Mouse (Mus musculus) olfactory bulb, adult 2 months (tissue): ENCODE measurements around the gene Sbp. TPM values are rescaled to one million over a fixed set of nuclear protein-coding genes. Genes with fewer than 3 reads are reported as not detected.
"Not testable (repeated sequence)": the region's sequence is repeated elsewhere in the genome, so short reads cannot be mapped to it uniquely, and the experiment has no call there.

Source experiments
- H3K27ac ChIP-seq: fragments of 200-500 bp; 2 replicates; pipeline ENCODE4 v1.5.1; 2012; ENCODE audit warnings: low read depth, low read length; ENCODE audit not compliant: insufficient read depth
- H3K4me1 ChIP-seq: fragments of 200-500 bp; 2 replicates; pipeline ENCODE4 v1.6.1; 2012; ENCODE audit warnings: low read length; ENCODE audit not compliant: control insufficient read depth, insufficient read depth
- H3K4me3 ChIP-seq: fragments of 200-500 bp; 2 replicates; pipeline ENCODE4 v1.5.1; 2012; ENCODE audit warnings: mild to moderate bottlenecking, low read depth, low read length, moderate library complexity; ENCODE audit not compliant: insufficient read depth
- CTCF ChIP-seq: fragments of 200-500 bp; IDR thresholded peaks from 2 replicates; pipeline ENCODE4 v1.5.1; 2012; ENCODE audit warnings: low read depth, mild to moderate bottlenecking, low read length, moderate library complexity; ENCODE audit not compliant: insufficient read depth
- POLR2A ChIP-seq: fragments of 200-500 bp; IDR thresholded peaks from 2 replicates; pipeline ENCODE4 v1.6.1; 2012; ENCODE audit warnings: mild to moderate bottlenecking, low read depth, low read length, moderate library complexity; ENCODE audit not compliant: insufficient read depth
- WGBS: fragments of 180-500 bp; shearing (Covaris S2); methylation state at CpG from one replicate; pipeline ENCODE4 v1.1.7; 2018; 5-methylcytosine and 5-hydroxymethylcytosine counted together
- polyA plus RNA-seq: library from polyadenylated mRNA; stranded (reverse); fragments of >200 nt; gene quantifications from 2 replicates; pipeline ENCODE4 v1.2.4, GENCODE M21; 2012; ENCODE audit warnings: low replicate concordance; ENCODE audit not compliant: missing spikeins, insufficient read depth, insufficient read length

Sbp gene
- not detected in 2 replicates for polyA plus RNA-seq

- no peaks in the 10 kb centered on the region for H3K4me1 ChIP-seq
These were observed at the start of gene Sbp for GRCm38 (mm10) chr17:23941372-23941771. Gene Sbp, plus strand, starts transcription at chr17:23941672.

GRCm38 (mm10) chr17:23917158-23917557 is 24.3 kb upstream of the Sbp start, which contains the start of gene Dcpp3:
Gene Dcpp3, plus strand, starts transcription at chr17:23917458.
- 84% methylated on average over 4 of the region's 4 CpGs for WGBS
- not testable (repeated sequence) for H3K4me1 ChIP-seq, H3K27ac ChIP-seq, H3K4me3 ChIP-seq

More at GRCm38 (mm10) chr17:23941372-23941771, at the start of gene Sbp:
- H3K4me3 ChIP-seq, result no peak within 1 kb of the TSS
- no peak for TF ChIP-seq CTCF
- TF ChIP-seq POLR2A, result no peak
- no peak within 1 kb of the TSS for H3K27ac ChIP-seq

DNA sequence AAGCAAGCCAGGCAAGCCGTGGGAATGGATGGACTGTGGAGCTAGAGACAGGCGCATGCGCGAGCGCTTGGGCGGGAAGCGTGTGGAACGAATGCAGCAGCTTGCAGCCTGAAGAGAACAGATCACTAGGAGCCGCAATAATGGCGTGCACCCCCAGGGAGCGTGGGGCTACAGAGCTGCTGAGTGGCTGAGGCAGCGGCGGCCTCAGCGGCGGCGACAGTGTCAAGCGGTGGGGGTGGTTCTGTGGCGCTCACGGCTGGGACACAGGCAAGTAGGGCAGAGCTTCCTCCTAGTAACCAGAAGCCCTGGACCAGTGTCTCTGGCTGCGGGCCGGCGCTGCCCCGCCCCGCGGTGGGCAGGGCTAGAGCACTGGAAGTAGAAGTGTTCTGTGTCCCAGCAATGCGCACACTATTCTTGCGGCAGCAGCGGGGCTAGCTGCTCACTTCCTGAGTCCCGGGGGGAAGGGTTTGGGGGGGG is 16.9 kb upstream of the Sbp start:
- Histone ChIP-seq H3K4me1 (0 out of 2 replicates have a peak, but pooled peaks cover 4% of the 10 kb centered on the region), H3K4me3 (peak overlapping the region; percentile 60), H3K27ac (peak overlapping the region; percentile 81)
- WGBS, result under 1% methylated on average over 29 of the region's 29 CpGs
- TF ChIP-seq POLR2A (peak; percentile 72), CTCF (no peak)

DNA sequence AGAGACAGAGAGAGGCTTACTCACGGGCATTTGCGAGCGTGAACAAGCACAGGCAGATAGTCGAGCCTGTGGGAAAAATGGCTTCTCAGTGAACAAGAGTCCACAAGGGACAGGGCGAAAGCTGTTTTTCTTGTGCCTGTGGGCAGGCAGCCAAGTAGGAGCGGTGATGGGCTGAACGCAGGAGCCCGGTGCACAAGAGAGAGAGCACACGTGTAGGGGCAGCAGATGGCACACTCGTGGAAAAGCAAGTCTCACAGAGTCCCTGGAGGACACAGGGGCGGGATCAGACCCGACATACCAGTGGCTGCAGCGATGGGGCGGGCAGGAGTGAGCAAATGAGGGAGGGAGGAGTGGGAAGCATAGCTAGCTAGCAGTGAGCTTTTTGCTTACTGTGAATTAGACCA is 16.4 kb upstream of the Sbp start:
- H3K4me3 ChIP-seq, result peak overlapping the region; percentile 60
- WGBS, result 0% methylated on average over 14 of the region's 14 CpGs
- 0 out of 2 replicates have a peak, but pooled peaks cover 4% of the 10 kb centered on the region for H3K4me1 ChIP-seq
- TF ChIP-seq POLR2A (peak; percentile 18; the same call in 1 of the 2 replicates), CTCF (no peak)
- H3K27ac ChIP-seq, result peak overlapping the region; percentile 77

- TF ChIP-seq CTCF, result no peak
- TF ChIP-seq POLR2A, result no peak
- Histone ChIP-seq H3K27ac (no peak overlapping the region), H3K4me3 (no peak overlapping the region), H3K4me1 (no peaks in the 10 kb centered on the region)
- 92% methylated on average over 5 of the region's 5 CpGs for WGBS
These were observed 10.3 kb upstream of the Sbp start for GRCm38 (mm10) chr17:23931157-23931556.

DNA sequence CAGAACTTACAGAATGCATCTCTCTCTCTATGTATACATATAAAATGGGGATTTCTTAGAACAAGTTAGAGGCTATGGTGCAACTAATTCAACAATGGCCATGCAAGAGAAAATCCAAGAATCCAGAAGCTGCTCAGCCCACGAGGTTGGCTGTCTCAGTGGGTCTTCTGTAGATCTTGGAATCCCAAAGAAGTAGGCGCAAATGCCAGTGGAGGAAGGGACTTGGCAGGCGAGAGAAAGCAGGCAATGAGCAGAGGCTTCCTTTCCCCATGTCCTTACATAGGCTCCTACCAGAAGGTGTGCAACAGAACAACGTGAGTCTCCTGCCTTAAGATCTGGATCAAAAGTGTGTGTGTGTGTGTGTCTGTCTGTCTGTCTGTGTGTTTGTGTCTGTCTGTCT is 6.0 kb downstream of the Sbp start:
- not testable (repeated sequence) for H3K4me1 ChIP-seq, H3K4me3 ChIP-seq, H3K27ac ChIP-seq
- 74% methylated on average over 4 of the region's 4 CpGs for WGBS

DNA sequence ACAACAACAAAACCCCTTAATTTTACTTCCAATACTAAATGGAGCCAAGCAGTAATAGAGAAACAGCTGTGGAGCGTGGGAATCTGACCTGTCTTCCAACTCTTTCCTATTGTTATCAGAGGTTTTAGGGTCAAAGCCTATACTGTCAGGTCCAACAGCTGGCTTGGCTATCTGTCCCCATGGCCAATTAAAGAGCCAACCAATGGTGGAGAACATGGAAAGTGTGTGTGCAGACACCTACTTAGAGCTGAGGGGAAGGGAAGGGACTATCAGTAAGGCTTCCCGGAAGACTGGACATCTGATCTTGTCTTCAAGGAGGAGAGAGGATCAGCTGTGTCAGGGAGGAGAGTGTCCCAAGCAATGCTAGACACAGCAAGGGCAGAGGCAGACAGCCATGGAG is 7.6 kb downstream of the Sbp start:
- Histone ChIP-seq H3K4me1 (no peaks in the 10 kb centered on the region), H3K4me3 (no peak overlapping the region), H3K27ac (no peak overlapping the region)
- TF ChIP-seq CTCF, result no peak
- TF ChIP-seq POLR2A, result no peak
- WGBS, result 83% methylated on average over 2 of the region's 2 CpGs

GRCm38 (mm10) chr17:23950828-23951227 is 9.4 kb downstream of the Sbp start:
- not testable (repeated sequence) for H3K4me1 ChIP-seq, H3K4me3 ChIP-seq
- WGBS, result 63% methylated on average over 4 of the region's 4 CpGs

GRCm38 (mm10) chr17:23955174-23955573 is 13.7 kb downstream of the Sbp start, which contains the start of gene Sbpl:
Gene Sbpl, minus strand, starts transcription at chr17:23955274.
- TF ChIP-seq POLR2A (no peak), CTCF (no peak)
- WGBS, result 82% methylated on average over 5 of the region's 5 CpGs
- H3K4me3 ChIP-seq, result no peak within 1 kb of the TSS
- no peak within 1 kb of the TSS for H3K27ac ChIP-seq
- H3K4me1 ChIP-seq, result no peaks in the 10 kb centered on the region

More at GRCm38 (mm10) chr17:23950828-23951227, 9.4 kb downstream of the Sbp start:
- not testable (repeated sequence) for H3K27ac ChIP-seq

- TF ChIP-seq CTCF, result no peak
- TF ChIP-seq POLR2A, result no peak
- Histone ChIP-seq H3K4me1 (no peaks in the 10 kb centered on the region), H3K4me3 (no peak overlapping the region), H3K27ac (no peak overlapping the region)
- WGBS, result 39% methylated on average over 3 of the region's 3 CpGs
These were observed 18.7 kb downstream of the Sbp start for GRCm38 (mm10) chr17:23960084-23960738.
